Mouse (Mus musculus) C2C12 (cell line): ENCODE measurements around the gene Plce1. TPM values are rescaled to one million over a fixed set of nuclear protein-coding genes. Genes with fewer than 3 reads are reported as not detected.
A peak's percentile ranks its signal among the peaks of the same experiment; 100 is the strongest.

Experiments used
- H3K27me3 ChIP-seq: one replicate; pipeline ENCODE4 v1.6.1; 2011; ENCODE audit not compliant: control insufficient read depth, insufficient read depth, insufficient read length
- H3K36me3 ChIP-seq: one replicate; pipeline ENCODE4 v1.6.1; 2011; ENCODE audit not compliant: control insufficient read depth, insufficient read depth
- H3K4me3 ChIP-seq: one replicate; pipeline ENCODE4 v1.5.1; 2011; ENCODE audit warnings: mild to moderate bottlenecking, control low read depth; ENCODE audit not compliant: poor library complexity, insufficient read depth, severe bottlenecking
- H3K79me2 ChIP-seq: one replicate; pipeline ENCODE4 v1.6.1; 2011; ENCODE audit not compliant: control insufficient read depth, insufficient read depth
- H3K79me3 ChIP-seq: one replicate; pipeline ENCODE4 v1.6.1; 2011; ENCODE audit warnings: low read depth, control low read depth
- H3ac ChIP-seq: one replicate; pipeline ENCODE3; 2011; ENCODE audit warnings: low read depth; ENCODE audit not compliant: control insufficient read depth, insufficient read length
- CEBPB ChIP-seq: IDR thresholded peaks from one replicate; pipeline ENCODE4 v1.6.1; 2011; ENCODE audit warnings: low read depth, mild to moderate bottlenecking, control low read depth, moderate library complexity
- CTCF ChIP-seq: IDR thresholded peaks from one replicate; pipeline ENCODE4 v1.5.1; 2011; ENCODE audit not compliant: control insufficient read depth, insufficient read depth, insufficient read length
- FOSL1 ChIP-seq: IDR thresholded peaks from one replicate; pipeline ENCODE4 v1.8.0; 2011; ENCODE audit warnings: mild to moderate bottlenecking, low read length; ENCODE audit not compliant: poor library complexity, insufficient read depth, severe bottlenecking
- MAX ChIP-seq: IDR thresholded peaks from one replicate; pipeline ENCODE4 v1.6.1; 2011; ENCODE audit warnings: mild to moderate bottlenecking, control low read depth
- MYOD1 ChIP-seq: IDR thresholded peaks from one replicate; pipeline ENCODE4 v1.6.1; 2011; ENCODE audit warnings: low read depth; ENCODE audit not compliant: control insufficient read depth, insufficient read length
- MYOG ChIP-seq: IDR thresholded peaks from one replicate; pipeline ENCODE4 v1.6.1; 2011; ENCODE audit not compliant: control insufficient read depth, insufficient read length; ENCODE audit errors: extremely low read depth
- USF1 ChIP-seq: IDR thresholded peaks from one replicate; pipeline ENCODE4 v1.6.1; 2011; ENCODE audit warnings: low read depth, mild to moderate bottlenecking, control low read depth, moderate library complexity
- polyA plus RNA-seq: library from polyadenylated mRNA; unstranded; fragments of >200 nt; fragmentation: generic; extraction: Trizol; gene quantifications from one replicate; pipeline ENCODE4 v1.2.1, GENCODE M21; 2012; ENCODE audit warnings: missing spikeins

Plce1 gene
- polyA plus RNA-seq, 1 experiment, result not detected

GRCm38 (mm10) chr19:38706449-38706848, 225.5 kb downstream of the Plce1 start:
- Histone ChIP-seq H3K79me3 (no peaks in the 10 kb centered on the region), H3ac (no peak overlapping the region), H3K36me3 (no peaks in the 10 kb centered on the region), H3K27me3 (no peaks in the 10 kb centered on the region), H3K4me3 (no peak overlapping the region), H3K79me2 (no peaks in the 10 kb centered on the region)
- TF ChIP-seq USF1 (no peak), MYOD1 (no peak), FOSL1 (no peak), MYOG (no peak), CEBPB (no peak), CTCF (no peak), MAX (no peak)

GRCm38 (mm10) chr19:38709376-38709775, 228.5 kb downstream of the Plce1 start:
- H3K4me3 ChIP-seq, result no peak overlapping the region
- H3ac ChIP-seq, result no peak overlapping the region
- H3K79me2 ChIP-seq, result no peaks in the 10 kb centered on the region
- H3K27me3 ChIP-seq, result no peaks in the 10 kb centered on the region
- H3K79me3 ChIP-seq, result no peaks in the 10 kb centered on the region
- H3K36me3 ChIP-seq, result no peaks in the 10 kb centered on the region
- no peak for TF ChIP-seq CTCF

GRCm38 (mm10) chr19:38721808-38722207, 240.9 kb downstream of the Plce1 start:
- H3K27me3 ChIP-seq, result no peaks in the 10 kb centered on the region
- no peaks in the 10 kb centered on the region for H3K79me2 ChIP-seq
- TF ChIP-seq MYOD1 (no peak), USF1 (no peak), CTCF (no peak), MYOG (no peak), FOSL1 (no peak)
- no peaks in the 10 kb centered on the region for H3K79me3 ChIP-seq
- H3K4me3 ChIP-seq, result no peak overlapping the region
- H3ac ChIP-seq, result no peak overlapping the region
- H3K36me3 ChIP-seq, result no peaks in the 10 kb centered on the region

GRCm38 (mm10) chr19:38722982-38723381, 242.1 kb downstream of the Plce1 start:
- no peaks in the 10 kb centered on the region for H3K79me3 ChIP-seq
- no peak for TF ChIP-seq FOSL1
- no peak for TF ChIP-seq MYOD1
- TF ChIP-seq CTCF, result no peak
- no peak for TF ChIP-seq MYOG
- no peak for TF ChIP-seq CEBPB
- no peak for TF ChIP-seq MAX
- no peak for TF ChIP-seq USF1
- no peaks in the 10 kb centered on the region for H3K27me3 ChIP-seq

GRCm38 (mm10) chr19:38723969-38724368, 243.1 kb downstream of the Plce1 start:
- H3K27me3 ChIP-seq, result no peaks in the 10 kb centered on the region
- no peak overlapping the region for H3ac ChIP-seq
- no peaks in the 10 kb centered on the region for H3K79me2 ChIP-seq
- peak; percentile 18 for TF ChIP-seq MYOD1
- TF ChIP-seq USF1, result no peak
- no peak for TF ChIP-seq MYOG
- no peak overlapping the region for H3K4me3 ChIP-seq
- no peaks in the 10 kb centered on the region for H3K36me3 ChIP-seq
- H3K79me3 ChIP-seq, result no peaks in the 10 kb centered on the region

More at GRCm38 (mm10) chr19:38722982-38723381, 242.1 kb downstream of the Plce1 start:
- Histone ChIP-seq H3K36me3 (no peaks in the 10 kb centered on the region), H3K79me2 (no peaks in the 10 kb centered on the region), H3K4me3 (no peak overlapping the region), H3ac (no peak overlapping the region)

- TF ChIP-seq MYOD1, result no peak
- no peak for TF ChIP-seq CEBPB
- TF ChIP-seq CTCF, result no peak
- TF ChIP-seq FOSL1, result no peak
- TF ChIP-seq USF1, result no peak
- no peak for TF ChIP-seq MAX
- no peak for TF ChIP-seq MYOG
- no peak overlapping the region for H3K4me3 ChIP-seq
- no peaks in the 10 kb centered on the region for H3K79me2 ChIP-seq
- H3K27me3 ChIP-seq, result no peaks in the 10 kb centered on the region
- no peaks in the 10 kb centered on the region for H3K79me3 ChIP-seq
- H3ac ChIP-seq, result no peak overlapping the region
- H3K36me3 ChIP-seq, result no peaks in the 10 kb centered on the region
These were observed 247.9 kb downstream of the Plce1 start for GRCm38 (mm10) chr19:38728842-38729241.

- H3K79me2 ChIP-seq, result no peaks in the 10 kb centered on the region
- no peaks in the 10 kb centered on the region for H3K36me3 ChIP-seq
These were observed 248.4 kb downstream of the Plce1 start for GRCm38 (mm10) chr19:38729264-38729663.

More at GRCm38 (mm10) chr19:38729264-38729663, 248.4 kb downstream of the Plce1 start:
- Histone ChIP-seq H3K79me3 (no peaks in the 10 kb centered on the region), H3ac (no peak overlapping the region), H3K27me3 (no peaks in the 10 kb centered on the region), H3K4me3 (no peak overlapping the region)
- TF ChIP-seq CTCF (no peak), MYOG (no peak), MAX (no peak)
